Mouse (Mus musculus): Measurements from ENCODE around the gene Imp3. TPM values are rescaled to one million over a fixed set of nuclear protein-coding genes. Genes with fewer than 3 reads are reported as not detected.
A peak's percentile ranks its signal among the peaks of the same experiment; 100 is the strongest.

Gene Imp3
- total and polyA plus RNA-seq, 3 experiments = 154 to 160 TPM; not detected in 1

- TF ChIP-seq TCF12 (IDR thresholded peaks at IDR 0.05; ENCODE audit: low read depth, low read length) (peak; percentile 8; the same call in 1 of the 2 replicates), RCOR1 (IDR thresholded peaks at IDR 0.05; ENCODE audit: low read depth, low read length) (peak; percentile 46; the same call in 1 of the 2 replicates), MAZ (IDR thresholded peaks at IDR 0.05; ENCODE audit: low read depth, low read length) (peak; percentile 71; the same call in 1 of the 2 replicates), KAT2A (conservative IDR thresholded peaks at IDR 0.05; ENCODE audit: low read depth, low read length) (no peak; the same call in 1 of the 2 replicates), MAX (IDR thresholded peaks at IDR 0.05; ENCODE audit: low read length) (peak; percentile 45; the same call in 1 of the 2 replicates), CHD1 (IDR thresholded peaks at IDR 0.05; ENCODE audit: low read depth, low read length) (0 out of 2 replicates have a peak, but pooled peaks have one; percentile 0), MAFK (IDR thresholded peaks at IDR 0.05; ENCODE audit: borderline replicate concordance, low read depth, low read length) (no peak), POLR2AphosphoS5 (IDR thresholded peaks at IDR 0.05; ENCODE audit: borderline replicate concordance, low read depth, low read length) (no peak), JUND (IDR thresholded peaks at IDR 0.05; ENCODE audit: low read depth, low read length) (no peak), BHLHE40 (IDR thresholded peaks at IDR 0.05; ENCODE audit: borderline replicate concordance, low read depth, low read length) (no peak), POLR2A (IDR thresholded peaks at IDR 0.05; ENCODE audit: control insufficient read depth in 1 of 2, insufficient read depth in 1 of 2, low read depth in 1 of 2, low read length in 2 of 2, poor library complexity in 1 of 2) (peak; percentile 58 to 60; a peak in 3 of 4 replicates), USF1 (IDR thresholded peaks at IDR 0.05; ENCODE audit: low read depth, low read length) (no peak), POLR2AphosphoS2 (IDR thresholded peaks at IDR 0.05; ENCODE audit: low read length) (no peak), NRF1 (IDR thresholded peaks at IDR 0.05; ENCODE audit: insufficient read depth, low read depth, low read length, poor library complexity, severe bottlenecking) (no peak), RAD21 (IDR thresholded peaks at IDR 0.05; ENCODE audit: low read depth, low read length) (peak; percentile 42), TAL1 (IDR thresholded peaks at IDR 0.05; ENCODE audit: low read length) (no peak), MYB (IDR thresholded peaks at IDR 0.05; ENCODE audit: low read depth, low read length) (no peak)
Observed at GRCm38 (mm10) chr9:56928041-56928811, 9.0 kb upstream of the Imp3 start, which contains the start of gene Snx33 (continued).

DNA sequence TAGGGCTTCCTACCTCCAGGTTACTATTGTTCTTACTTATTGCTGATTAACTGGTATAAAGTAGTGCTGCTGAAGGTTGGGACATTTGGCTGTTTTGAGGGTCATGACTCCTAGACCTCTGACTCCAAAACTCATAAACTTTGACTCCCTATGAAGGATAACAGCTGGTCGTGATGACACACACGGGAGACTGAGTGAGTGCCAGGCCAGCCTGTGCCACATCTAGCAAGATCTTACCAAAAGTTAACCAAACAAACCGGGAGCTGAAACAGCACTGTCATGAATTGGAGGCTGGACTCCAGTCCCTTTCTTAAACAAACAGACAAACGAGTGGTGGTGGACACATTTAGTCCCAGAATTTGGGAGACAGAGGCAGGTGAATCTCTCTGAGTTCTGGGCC, 7.8 kb upstream of the Imp3 start:
- H3K4me1 ChIP-seq (ENCODE audit: control insufficient read depth in 1 of 2, insufficient read depth in 2 of 2, low read length in 2 of 2) = peaks cover 0 to 19% of the 10 kb centered on the region in 2 experiments; a peak in 3 of 4 replicates
- H3K36me3 ChIP-seq (ENCODE audit: control insufficient read depth in 1 of 2, insufficient read depth in 2 of 2, low read length in 2 of 2) = peaks cover 0 to 4% of the 10 kb centered on the region in 2 experiments; a peak in 2 of 4 replicates
- peak; percentile 22 for DNase-seq (ENCODE audit: low read depth, low spot score)
- H3K4me3 ChIP-seq (ENCODE audit: control insufficient read depth in 1 of 2, insufficient read depth in 1 of 2, low read depth in 2 of 2, low read length in 2 of 2) = no peak overlapping the region
- no peak overlapping the region for H3K9ac ChIP-seq (ENCODE audit: control insufficient read depth, low read depth, low read length, poor library complexity, severe bottlenecking)
- H3K27me3 ChIP-seq (ENCODE audit: control insufficient read depth in 1 of 2, insufficient read depth in 2 of 2, low read length in 2 of 2) = no peaks in the 10 kb centered on the region
- H3K27ac ChIP-seq (ENCODE audit: control insufficient read depth, low read depth, low read length) = no peak overlapping the region
- no peak for TF ChIP-seq ZKSCAN1 (IDR thresholded peaks at IDR 0.05; ENCODE audit: low read depth, low read length)
- H3K79me2 ChIP-seq (ENCODE audit: control insufficient read depth, insufficient read depth, low read length, poor library complexity) = no peaks in the 10 kb centered on the region; the same call in 1 of the 2 replicates
- no peaks in the 10 kb centered on the region for H3K9me3 ChIP-seq (replicated peaks; ENCODE audit: insufficient read depth, low read length)
